In the genomic region with DNA sequence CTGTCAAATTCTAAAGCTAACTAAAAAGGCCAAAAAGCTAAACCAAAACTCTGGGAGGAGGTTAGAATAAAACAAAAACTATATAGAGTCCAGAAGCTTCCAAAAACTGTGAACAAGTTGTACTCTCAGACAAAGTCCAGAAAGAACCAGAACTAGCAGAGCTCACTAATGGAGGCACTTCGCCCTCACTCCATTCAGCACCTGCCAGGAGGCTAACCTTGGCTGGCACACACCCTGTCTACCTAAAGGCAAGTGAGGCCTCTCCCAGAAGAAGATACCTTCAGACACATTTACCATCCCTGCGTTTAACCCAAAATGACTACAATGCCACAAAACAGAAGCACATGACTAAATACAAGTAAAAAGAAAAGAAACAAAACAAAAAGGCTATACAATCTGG, we compare ENCODE assay signal across 19 mouse cellular contexts.
"Had no signal": no experiment of that assay in that cellular context is flagged by ENCODE, and none has a peak within 500 bp of the region (broad histone marks: within the 10 kb centered on the region; RNA-seq: fewer than 3 reads in every experiment).

No protein-coding gene starts in this region.

- H3K4me2 ChIP-seq: limb, embryonic 12.5 days; limb, embryonic 15.5 days; liver, embryonic 13.5 days; midbrain, embryonic 12.5 days; neural tube, embryonic 13.5 days; stomach, embryonic 15.5 days had no signal

- H3K9ac ChIP-seq: limb, embryonic 12.5 days; limb, embryonic 15.5 days; liver, embryonic 13.5 days; midbrain, embryonic 12.5 days; neural tube, embryonic 13.5 days; stomach, embryonic 15.5 days had no signal

- DNase-seq: layer of hippocampus, adult 9-11 months; liver, embryonic 13.5 days; lung, adult 2 months; lung, postnatal 14 days; lung, postnatal 4 days; retina, postnatal 1 day; right cerebral cortex, postnatal 25 days; spleen, adult 18-20 months had no signal

- H3K4me1 ChIP-seq: limb, embryonic 15.5 days; liver, embryonic 13.5 days; stomach, embryonic 15.5 days had no signal

- H3K4me3 ChIP-seq: layer of hippocampus, adult 2 months; limb, embryonic 12.5 days; limb, embryonic 15.5 days; liver, embryonic 13.5 days; midbrain, embryonic 12.5 days; myocyte; neural tube, embryonic 13.5 days; stomach, embryonic 15.5 days had no signal

- H3K9me3 ChIP-seq: limb, embryonic 12.5 days; limb, embryonic 15.5 days; liver, embryonic 13.5 days; midbrain, embryonic 12.5 days; neural tube, embryonic 13.5 days; stomach, embryonic 15.5 days had no signal

- H3K27ac ChIP-seq: hindbrain, postnatal 0 days; layer of hippocampus, adult 2 months; limb, embryonic 12.5 days; limb, embryonic 15.5 days; liver, embryonic 13.5 days; midbrain, embryonic 12.5 days; neural tube, embryonic 13.5 days; stomach, embryonic 15.5 days had no signal

- H3K27me3 ChIP-seq: limb, embryonic 12.5 days; limb, embryonic 15.5 days; liver, embryonic 13.5 days; midbrain, embryonic 12.5 days; neural tube, embryonic 13.5 days; stomach, embryonic 15.5 days had no signal

- ATAC-seq: hindbrain, postnatal 0 days; inflammation-experienced regulatory T-cells, adult 6 months; intestine, embryonic 16.5 days; midbrain, embryonic 16.5 days had no signal

- H3K36me3 ChIP-seq: limb, embryonic 12.5 days; limb, embryonic 15.5 days; liver, embryonic 13.5 days; midbrain, embryonic 12.5 days; neural tube, embryonic 13.5 days; stomach, embryonic 15.5 days had no signal
